ENCODE assay signal across 9 mouse cellular contexts in the genomic region with DNA sequence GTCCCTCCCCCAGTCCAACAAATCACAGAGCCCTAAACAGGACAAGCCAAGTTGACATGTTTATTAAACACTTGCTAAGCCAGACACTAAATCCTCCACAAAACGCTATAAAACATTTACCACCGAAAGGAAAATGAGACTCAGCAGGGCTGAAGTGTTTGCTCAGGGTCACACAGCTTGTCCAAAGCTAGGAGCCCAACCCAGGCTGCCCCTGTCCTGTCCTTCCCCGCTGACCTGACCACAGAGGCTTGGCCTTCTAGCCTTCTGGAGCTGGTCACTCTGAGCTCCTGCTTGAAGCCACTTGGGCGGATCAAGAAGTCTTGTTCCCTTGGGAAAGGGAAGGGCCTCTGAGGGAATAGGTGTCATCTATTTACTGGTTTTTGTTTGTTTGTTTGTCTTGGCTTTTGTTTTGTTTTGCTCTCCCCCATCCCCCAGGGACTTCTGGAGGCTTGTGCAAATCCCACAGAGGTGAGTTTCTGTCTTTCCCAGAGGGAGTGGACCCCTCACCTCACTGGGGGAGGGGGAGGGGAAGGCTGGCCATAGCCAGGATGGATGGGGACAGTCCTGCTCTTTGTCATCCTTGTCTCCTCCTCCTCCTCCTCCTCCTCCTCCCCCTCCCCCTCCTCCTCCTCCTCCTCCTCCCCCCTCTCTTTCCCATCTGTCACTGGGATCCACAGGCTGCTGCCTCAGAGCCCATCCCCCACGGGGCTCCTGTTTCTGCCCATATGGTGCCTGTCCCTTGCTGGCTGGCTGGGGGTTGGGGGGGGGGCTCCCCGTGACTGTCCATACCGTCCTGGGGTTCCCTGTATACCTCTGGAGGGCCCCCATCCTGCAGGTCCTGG. TPM values are rescaled to one million over a fixed set of nuclear protein-coding genes. Genes with fewer than 3 reads are reported as not detected.
DNase-seq lines count a peak whose midpoint lies in the region; ATAC-seq and TF ChIP-seq lines count a peak whose summit lies in the region.
"Had no signal": no experiment of that assay in that cellular context is flagged by ENCODE, and none has a peak within 500 bp of the region (broad histone marks: within the 10 kb centered on the region; RNA-seq: fewer than 3 reads in every experiment).

No protein-coding gene starts in this region.

- intact Hi-C loops in left cerebral cortex, postnatal 14 days (cut with DNase I), result loop anchor here (10.0 kb wide), 1 partner anchor 167 kb away; a partner anchor contains a TSS
- intact Hi-C loops in left cerebral cortex, postnatal 25 days (cut with DNase I), result loop anchor here (10.0 kb wide), 1 partner anchor 117 kb away; a partner anchor contains a TSS

- peak overlapping the region; percentile 20 for H3K27ac ChIP-seq in liver, adult 2 months (replicated peaks; ENCODE audit: insufficient read depth, low read depth, low read length)
- H3K27ac ChIP-seq in hindbrain, embryonic 11.5 days (ENCODE audit: low read depth, low read length), result peak overlapping the region; percentile 85
- peak overlapping the region; percentile 82 for H3K27ac ChIP-seq in neural tube, embryonic 11.5 days (ENCODE audit: low read depth, low read length)

- H3K4me1 ChIP-seq in liver, adult 2 months (ENCODE audit: control insufficient read depth, insufficient read depth, low read length), result peaks cover 6% of the 10 kb centered on the region
- peaks cover 19% of the 10 kb centered on the region for H3K4me1 ChIP-seq in hindbrain, embryonic 11.5 days (replicated peaks; ENCODE audit: control insufficient read depth, insufficient read depth, low read length)
- H3K4me1 ChIP-seq in neural tube, embryonic 11.5 days (ENCODE audit: control insufficient read depth, insufficient read depth, low read length), result peaks cover 40% of the 10 kb centered on the region

- peak; percentile 72 for ATAC-seq in hindbrain, embryonic 11.5 days (ENCODE audit: low FRiP score)
- peak; percentile 56 for ATAC-seq in neural tube, embryonic 11.5 days (ENCODE audit: insufficient read depth, low FRiP score, low TSS enrichment)
- ATAC-seq in erythroid progenitor cell, adult 5-6 weeks (replicated peaks; ENCODE audit: low FRiP score, poor library complexity, severe bottlenecking), result no peak

- no peaks in the 10 kb centered on the region for H3K36me3 ChIP-seq in liver, adult 2 months (ENCODE audit: control insufficient read depth, insufficient read depth, low read length)
- H3K36me3 ChIP-seq in hindbrain, embryonic 11.5 days (ENCODE audit: control insufficient read depth, insufficient read depth, low read length), result no peaks in the 10 kb centered on the region
- H3K36me3 ChIP-seq in neural tube, embryonic 11.5 days (ENCODE audit: control insufficient read depth, insufficient read depth, low read length), result no peaks in the 10 kb centered on the region

- H3K4me2 ChIP-seq in hindbrain, embryonic 11.5 days (replicated peaks; ENCODE audit: low read depth, low read length), result peak overlapping the region; percentile 23; the same call in 1 of the 2 replicates
- peak overlapping the region; percentile 16; the same call in 1 of the 2 replicates for H3K4me2 ChIP-seq in neural tube, embryonic 11.5 days (ENCODE audit: low read depth)

- H3K9ac ChIP-seq in liver, adult 2 months (ENCODE audit: low read depth, low read length), result no peak overlapping the region
- peak overlapping the region; percentile 3; the same call in 1 of the 2 replicates for H3K9ac ChIP-seq in hindbrain, embryonic 11.5 days (ENCODE audit: low read depth, low read length)
- peak overlapping the region; percentile 48 for H3K9ac ChIP-seq in neural tube, embryonic 11.5 days (ENCODE audit: low read length)

- no peaks in the 10 kb centered on the region for H3K27me3 ChIP-seq in liver, adult 2 months (ENCODE audit: control insufficient read depth, insufficient read depth, low read length)
- H3K27me3 ChIP-seq in hindbrain, embryonic 11.5 days (ENCODE audit: control insufficient read depth, insufficient read depth, low read length), result no peaks in the 10 kb centered on the region
- H3K27me3 ChIP-seq in neural tube, embryonic 11.5 days (ENCODE audit: control insufficient read depth, insufficient read depth, low read length), result no peaks in the 10 kb centered on the region

- no peak for TF ChIP-seq CTCF in liver, adult 2 months (IDR thresholded peaks at IDR 0.05; ENCODE audit: low read depth, low read length)

- H3K9me3 ChIP-seq in hindbrain, embryonic 11.5 days (ENCODE audit: control insufficient read depth, low read length), result no peaks in the 10 kb centered on the region
- H3K9me3 ChIP-seq in neural tube, embryonic 11.5 days (ENCODE audit: control insufficient read depth, low read length), result no peaks in the 10 kb centered on the region

- no peaks in the 10 kb centered on the region for H3K79me2 ChIP-seq in liver, adult 2 months (ENCODE audit: control insufficient read depth, insufficient read depth, low read length)

- WGBS in liver, adult 2 months, result 33% methylated on average over 7 of the region's 7 CpGs
- 27% methylated on average over 6 of the region's 7 CpGs for WGBS in hindbrain, embryonic 11.5 days
- WGBS in neural tube, embryonic 11.5 days, result 15% methylated on average over 6 of the region's 7 CpGs

- DNase-seq in liver, adult 2 months (ENCODE audit: extremely low read depth, low read depth, low spot score), result no peak
- DNase-seq in liver, result no peak
- peak; percentile 72 to 82 for DNase-seq in cerebellum, postnatal 36 days
- peak; percentile 72 for DNase-seq in hindbrain, embryonic 11.5 days (ENCODE audit: low spot score)
- DNase-seq in neural tube, embryonic 11.5 days (ENCODE audit: low spot score), result peak; percentile 69
- no peak for DNase-seq in left cerebral cortex, postnatal 14 days (ENCODE audit: low spot score in 2 of 2)
- no peak for DNase-seq in left cerebral cortex, postnatal 25 days (ENCODE audit: low spot score in 2 of 2)

- TF ChIP-seq POLR2A in liver, adult 2 months (IDR thresholded peaks at IDR 0.05; ENCODE audit: extremely low read depth, insufficient read depth, low read length), result no peak

- no peak overlapping the region for H3K4me3 ChIP-seq in liver, adult 2 months (ENCODE audit: insufficient read depth, low read depth, low read length)
- H3K4me3 ChIP-seq in hindbrain, embryonic 11.5 days (ENCODE audit: low read depth, low read length), result no peak overlapping the region
- H3K4me3 ChIP-seq in neural tube, embryonic 11.5 days (ENCODE audit: low read depth, low read length), result 0 out of 2 replicates have a peak overlapping the region, but pooled peaks have one; percentile 6

RNA-seq across cellular contexts. Expression of a gene that starts 2.7 kb away (rescaled TPM):
- 1.0 and 1.7 TPM in 2 replicates for total RNA-seq in liver, adult 2 months (2014; rRNA removed)
- polyA plus RNA-seq in liver, adult 2 months (2012; rRNA removed), result 5.0 and 11.3 TPM in 2 replicates
- 33.9 and 37.0 TPM in 2 replicates for polyA plus RNA-seq in hindbrain, embryonic 11.5 days (2014; fragmentation: Nextera tagmentation; extraction: Ambion mirVana)
- 44.2 and 55.8 TPM in 2 replicates for polyA plus RNA-seq in neural tube, embryonic 11.5 days (2014; fragmentation: Nextera tagmentation; extraction: Ambion mirVana)
- 1 to 10 TPM; 6.6 to 8.0 TPM for total RNA-seq in left cerebral cortex, postnatal 14 days (2021)
- not detected in 2 replicates for total RNA-seq in erythroid progenitor cell, adult 5-6 weeks (2015; ENCODE audit: low replicate concordance)
- total RNA-seq in erythroid progenitor cell, adult 5-6 weeks (2017; ENCODE audit: low replicate concordance), result not detected in 2 replicates
- total RNA-seq in left cerebral cortex, postnatal 25 days (2021), result 10 to 100 TPM; 13.6 to 14.2 TPM

RNA-seq across cellular contexts. Expression of a gene that starts 10.1 kb away (rescaled TPM):
- total RNA-seq in liver, adult 2 months (2014; rRNA removed), result 24.8 and 28.9 TPM in 2 replicates
- polyA plus RNA-seq in liver, adult 2 months (2012; rRNA removed), result 120 and 133 TPM in 2 replicates
- 37.5 and 43.4 TPM in 2 replicates for polyA plus RNA-seq in hindbrain, embryonic 11.5 days (2014; fragmentation: Nextera tagmentation; extraction: Ambion mirVana)
- polyA plus RNA-seq in neural tube, embryonic 11.5 days (2014; fragmentation: Nextera tagmentation; extraction: Ambion mirVana), result 27.0 and 28.1 TPM in 2 replicates
- total RNA-seq in left cerebral cortex, postnatal 14 days (2021), result 10 to 100 TPM; 11.5 to 19.4 TPM
- 4.2 and 7.9 TPM in 2 replicates for total RNA-seq in erythroid progenitor cell, adult 5-6 weeks (2015; ENCODE audit: low replicate concordance)
- total RNA-seq in erythroid progenitor cell, adult 5-6 weeks (2017; ENCODE audit: low replicate concordance), result 3.0 TPM in 1 of 2 replicates, not detected in the other
- 10 to 100 TPM; 21.1 to 24.4 TPM for total RNA-seq in left cerebral cortex, postnatal 25 days (2021)

RNA-seq across cellular contexts. Expression of a gene that starts 11.9 kb away (rescaled TPM):
- total RNA-seq in liver, adult 2 months (2014; rRNA removed), result 0.13 TPM in 1 of 2 replicates, not detected in the other
- polyA plus RNA-seq in liver, adult 2 months (2012; rRNA removed), result 0.05 and 0.28 TPM in 2 replicates
- 60.9 and 73.6 TPM in 2 replicates for polyA plus RNA-seq in hindbrain, embryonic 11.5 days (2014; fragmentation: Nextera tagmentation; extraction: Ambion mirVana)
- polyA plus RNA-seq in neural tube, embryonic 11.5 days (2014; fragmentation: Nextera tagmentation; extraction: Ambion mirVana), result 65.2 and 66.7 TPM in 2 replicates
- 100 to 1,000 TPM in 1 of 2 experiments, 10 to 100 TPM in 1; 97.6 to 105 TPM for total RNA-seq in left cerebral cortex, postnatal 14 days (2021)
- not detected in 2 replicates for total RNA-seq in erythroid progenitor cell, adult 5-6 weeks (2015; ENCODE audit: low replicate concordance)
- total RNA-seq in erythroid progenitor cell, adult 5-6 weeks (2017; ENCODE audit: low replicate concordance), result not detected in 2 replicates
- total RNA-seq in left cerebral cortex, postnatal 25 days (2021), result 100 to 1,000 TPM; 110 to 115 TPM

RNA-seq across cellular contexts. Expression of a gene that starts 43.6 kb away (rescaled TPM):
- total RNA-seq in liver, adult 2 months (2014; rRNA removed), result 2.3 and 6.9 TPM in 2 replicates
- 5.2 and 7.4 TPM in 2 replicates for polyA plus RNA-seq in liver, adult 2 months (2012; rRNA removed)
- 2.5 and 2.7 TPM in 2 replicates for polyA plus RNA-seq in hindbrain, embryonic 11.5 days (2014; fragmentation: Nextera tagmentation; extraction: Ambion mirVana)
- polyA plus RNA-seq in neural tube, embryonic 11.5 days (2014; fragmentation: Nextera tagmentation; extraction: Ambion mirVana), result 1.2 and 1.6 TPM in 2 replicates
- total RNA-seq in left cerebral cortex, postnatal 14 days (2021), result not detected
- not detected in 2 replicates for total RNA-seq in erythroid progenitor cell, adult 5-6 weeks (2015; ENCODE audit: low replicate concordance)
- not detected in 2 replicates for total RNA-seq in erythroid progenitor cell, adult 5-6 weeks (2017; ENCODE audit: low replicate concordance)
- not detected for total RNA-seq in left cerebral cortex, postnatal 25 days (2021)
- total RNA-seq: layer of hippocampus, adult 18-20 months had no signal

RNA-seq across cellular contexts. Expression of a gene that starts 53.7 kb away (rescaled TPM):
- total RNA-seq in liver, adult 2 months (2014; rRNA removed), result 40.7 and 59.9 TPM in 2 replicates
- 132 and 143 TPM in 2 replicates for polyA plus RNA-seq in liver, adult 2 months (2012; rRNA removed)
- 88.4 and 91.8 TPM in 2 replicates for polyA plus RNA-seq in hindbrain, embryonic 11.5 days (2014; fragmentation: Nextera tagmentation; extraction: Ambion mirVana)
- 87.3 and 94.1 TPM in 2 replicates for polyA plus RNA-seq in neural tube, embryonic 11.5 days (2014; fragmentation: Nextera tagmentation; extraction: Ambion mirVana)
- 10 to 100 TPM; 48.4 to 50.9 TPM for total RNA-seq in left cerebral cortex, postnatal 14 days (2021)
- total RNA-seq in erythroid progenitor cell, adult 5-6 weeks (2015; ENCODE audit: low replicate concordance), result 8.0 and 14.8 TPM in 2 replicates
- 5.6 and 6.9 TPM in 2 replicates for total RNA-seq in erythroid progenitor cell, adult 5-6 weeks (2017; ENCODE audit: low replicate concordance)
- total RNA-seq in left cerebral cortex, postnatal 25 days (2021), result 10 to 100 TPM; 48.5 to 52.0 TPM

Comparison
In these comparisons a context has a peak if more than half of its experiments do, and no peak if none do; other contexts are left out.
1. DNase-seq: peak in cerebellum, postnatal 36 days (2 of 2), hindbrain, embryonic 11.5 days (single experiment) and neural tube, embryonic 11.5 days (single experiment); none in liver, adult 2 months (single experiment), liver (single experiment), left cerebral cortex, postnatal 14 days (0 of 2) and left cerebral cortex, postnatal 25 days (0 of 2).
2. H3K27ac ChIP-seq: peak in every context shown above with its lines; median percentile 85 in hindbrain, embryonic 11.5 days; 82 in neural tube, embryonic 11.5 days; 20 in liver, adult 2 months.
3. RNA of a gene that starts 11.9 kb away (total RNA-seq): 110 to 115 TPM in left cerebral cortex, postnatal 25 days and 97.6 to 105 TPM in left cerebral cortex, postnatal 14 days; 0.13 TPM in liver, adult 2 months and not detected in erythroid progenitor cell, adult 5-6 weeks; every median in the first group is over 10 times any median in the second.